Mouse (Mus musculus) ovary, postnatal 10 days (tissue): Measurements from ENCODE around the gene Tex2.
"Not testable (repeated sequence)": the region's sequence is repeated elsewhere in the genome, so short reads cannot be mapped to it uniquely, and the experiment has no call there.

Experiments used
- DNase-seq: peaks from one replicate; pipeline ENCODE4 v3.0.0; 2022; ENCODE audit warnings: low spot score

The Tex2 gene

GRCm38 (mm10) chr11:106506211-106506610, 107.0 kb downstream of the Tex2 start:
- no peak for DNase-seq

DNA sequence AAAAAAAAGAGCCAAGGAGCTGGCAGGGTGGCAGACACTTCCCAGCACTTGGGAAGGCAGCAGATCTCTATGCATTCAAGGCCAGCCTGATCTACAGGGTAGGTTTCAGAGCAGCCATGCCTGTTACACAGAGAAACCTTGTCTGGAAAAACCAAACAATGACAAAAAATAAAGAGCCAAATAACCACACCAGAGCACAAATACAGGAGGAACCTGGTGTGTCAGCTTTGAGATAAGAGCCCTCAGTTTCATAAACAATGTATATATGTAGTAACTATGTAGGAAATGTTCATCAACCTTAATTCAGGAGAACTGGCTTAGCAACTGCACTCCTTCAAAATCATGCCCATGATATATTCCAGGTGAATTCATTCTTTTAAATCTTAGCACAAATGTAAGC, 109.1 kb downstream of the Tex2 start:
- no peak for DNase-seq

GRCm38 (mm10) chr11:106503425-106503717, 109.9 kb downstream of the Tex2 start:
- no peak for DNase-seq

DNA sequence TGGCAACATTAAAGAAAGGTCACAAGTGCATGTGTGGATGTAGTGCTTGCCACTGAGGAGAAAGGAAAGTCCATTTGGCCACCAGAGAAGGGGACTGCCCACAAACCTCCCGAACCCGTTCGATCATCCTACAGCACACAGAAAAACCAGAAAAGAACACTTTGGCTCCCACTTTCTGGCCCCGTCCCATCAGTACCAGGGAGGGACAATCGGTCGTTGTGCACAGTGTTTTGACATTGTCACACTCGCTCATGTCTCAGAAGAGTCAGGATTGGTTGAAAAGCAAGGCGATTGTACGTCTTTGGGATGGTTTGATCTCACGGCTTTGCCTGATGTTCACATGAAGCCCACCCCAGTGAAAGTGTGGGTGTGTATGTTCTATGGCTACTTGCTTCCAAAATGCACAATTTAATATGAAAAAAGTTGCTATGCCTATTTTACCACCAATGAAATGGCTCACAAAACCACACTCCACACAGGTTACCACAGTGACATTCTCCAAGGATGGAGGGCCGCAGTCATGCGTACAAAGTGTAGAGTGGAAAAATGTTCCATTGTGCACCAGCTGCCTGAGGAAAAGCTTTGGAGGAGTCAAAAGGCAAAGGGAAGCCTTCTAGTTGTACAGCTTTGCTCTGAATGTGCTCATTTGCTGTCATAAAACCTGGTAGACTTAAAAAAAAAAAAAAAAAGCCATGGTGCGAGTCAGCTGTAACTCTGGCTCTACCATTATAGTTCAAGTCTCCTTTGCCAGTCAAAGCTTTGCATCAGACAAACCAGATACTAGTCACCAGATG, 110.4 kb downstream of the Tex2 start:
- DNase-seq: no peak

- DNase-seq: no peak
Observed at GRCm38 (mm10) chr11:106502159-106502505, 111.1 kb downstream of the Tex2 start.

- peak; percentile 63 for DNase-seq
Observed at GRCm38 (mm10) chr11:106501308-106502158, 111.7 kb downstream of the Tex2 start.

DNA sequence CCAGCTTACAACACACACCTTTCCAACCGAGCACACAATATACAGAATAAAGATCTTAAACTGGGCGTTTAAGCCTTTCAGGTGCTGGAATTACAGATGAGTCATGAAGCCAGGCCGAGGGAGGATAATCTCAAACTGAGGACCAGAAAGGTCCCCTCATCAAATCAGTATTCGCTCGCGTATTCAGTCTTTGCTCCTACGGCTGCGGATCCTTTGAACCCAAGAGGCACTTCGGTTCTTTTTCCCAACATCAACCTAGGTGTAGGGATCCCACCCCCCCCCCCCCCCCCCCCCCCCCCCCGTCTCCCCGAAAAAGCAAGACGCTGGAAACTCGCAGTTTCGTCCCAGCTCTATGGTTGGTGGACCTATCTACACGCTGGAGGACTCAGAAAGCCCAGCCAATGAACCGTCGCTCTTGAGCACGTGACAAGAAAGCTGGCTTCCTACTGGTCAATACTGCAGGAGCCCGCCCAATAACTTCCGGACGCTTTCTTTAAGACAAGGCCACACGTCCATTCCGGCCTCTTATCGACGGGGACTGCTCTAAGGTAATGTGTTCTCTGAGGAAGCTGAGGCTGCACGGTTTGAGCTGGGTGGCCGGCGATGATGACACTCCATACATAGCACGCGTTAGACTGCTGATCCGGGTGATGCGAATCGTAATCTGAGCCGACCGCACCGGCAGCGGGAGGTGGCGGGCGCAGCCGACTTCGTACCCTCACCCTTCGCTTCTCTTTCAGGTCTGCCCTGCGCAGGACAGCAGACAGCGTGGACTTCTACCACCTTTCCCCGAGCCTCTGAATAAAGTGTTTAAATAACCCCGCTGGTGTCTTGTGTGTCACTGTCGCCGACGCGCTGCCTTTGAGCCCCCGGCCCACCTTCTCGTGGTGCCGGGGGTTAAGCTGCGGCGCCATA, 112.6 kb downstream of the Tex2 start:
- DNase-seq: peak; percentile 85

DNA sequence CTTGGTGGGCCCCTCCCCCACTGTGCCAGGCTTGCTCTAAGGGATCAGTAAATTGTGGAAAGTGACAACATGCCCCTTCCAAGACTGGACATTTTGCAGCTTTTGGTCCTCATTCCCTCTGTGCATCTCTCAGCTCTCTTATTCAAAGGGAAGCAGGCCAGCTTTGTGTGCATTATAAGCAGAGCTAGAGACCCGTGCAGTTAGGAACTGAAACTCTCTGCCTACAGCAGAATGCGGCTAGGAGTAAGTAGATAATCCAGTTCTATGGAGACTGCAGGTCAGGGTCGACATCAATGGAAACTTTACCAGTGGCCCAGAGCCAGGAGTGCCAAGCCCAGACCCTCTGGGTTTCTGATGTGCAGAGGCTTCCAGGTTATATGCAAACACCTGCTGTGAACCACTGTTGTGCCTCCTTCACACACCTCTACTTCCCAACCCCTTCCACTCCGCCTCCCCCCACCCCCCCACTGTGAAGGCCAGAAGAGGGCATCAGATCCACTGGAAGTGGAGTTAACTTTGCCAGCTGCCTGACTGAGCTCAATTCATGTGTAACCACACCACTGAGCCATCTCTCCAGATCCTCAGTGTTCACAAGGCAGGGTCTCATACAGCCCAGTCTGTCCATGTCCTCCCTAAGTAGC, 114.4 kb downstream of the Tex2 start:
- no peak for DNase-seq

- DNase-seq: no peak
Observed at GRCm38 (mm10) chr11:106497926-106498325, 115.3 kb downstream of the Tex2 start.

DNA sequence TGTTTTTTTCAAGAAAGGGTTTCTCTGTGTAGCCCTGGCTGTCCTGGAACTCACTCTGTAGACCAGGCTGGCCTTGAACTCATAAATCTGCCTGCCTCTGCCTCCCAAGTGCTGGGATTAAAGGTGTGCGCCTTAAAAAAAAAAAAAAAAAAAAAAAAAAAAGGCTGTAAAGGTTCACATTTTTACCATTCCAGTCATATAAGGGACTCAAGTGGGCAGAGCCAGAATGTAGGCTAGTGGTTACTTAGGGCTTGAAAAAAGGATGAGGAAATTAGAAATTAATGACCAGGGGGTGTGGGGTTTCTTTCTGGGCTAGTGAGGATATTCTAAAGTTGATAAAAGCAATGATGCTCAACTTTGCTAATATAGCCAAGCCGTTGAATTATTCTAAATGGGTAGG, 116.2 kb downstream of the Tex2 start:
- not testable (repeated sequence) for DNase-seq

DNA sequence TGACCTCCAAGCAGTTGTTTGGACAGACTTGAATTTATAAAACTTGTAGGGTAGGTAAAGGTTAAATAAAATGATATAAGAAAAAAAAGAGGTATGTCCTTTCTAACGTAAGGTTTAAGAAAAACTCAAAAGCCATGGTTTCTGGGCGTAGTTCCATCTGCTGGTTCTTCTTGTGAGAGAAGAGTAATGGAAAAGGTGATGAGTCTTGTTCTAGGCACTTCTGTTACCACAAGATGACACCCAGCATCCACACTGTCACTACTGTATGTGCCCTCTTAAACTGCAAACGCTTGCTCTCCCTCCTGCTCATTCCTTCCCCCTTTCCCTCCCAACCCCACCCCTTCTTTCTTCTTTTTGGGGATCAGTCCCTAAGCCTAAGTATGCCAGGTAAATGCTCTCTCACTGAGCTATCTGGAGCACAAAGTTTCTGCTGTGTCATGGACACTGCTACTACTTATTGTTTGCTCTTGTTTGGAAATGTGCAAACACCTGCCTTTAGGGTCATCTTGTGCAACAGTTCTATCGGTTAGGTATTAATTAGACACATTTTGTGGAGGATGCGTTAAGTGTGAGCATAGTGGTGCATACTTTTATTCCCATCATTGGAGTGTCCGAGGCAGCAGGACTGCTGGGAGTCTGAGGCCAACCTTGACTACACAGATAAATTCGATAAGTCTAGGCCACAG, 120.1 kb downstream of the Tex2 start:
- no peak for DNase-seq

GRCm38 (mm10) chr11:106491393-106491792, 121.8 kb downstream of the Tex2 start:
- DNase-seq: no peak

- DNase-seq: not testable (repeated sequence)
Observed at GRCm38 (mm10) chr11:106490600-106490999, 122.6 kb downstream of the Tex2 start.

DNA sequence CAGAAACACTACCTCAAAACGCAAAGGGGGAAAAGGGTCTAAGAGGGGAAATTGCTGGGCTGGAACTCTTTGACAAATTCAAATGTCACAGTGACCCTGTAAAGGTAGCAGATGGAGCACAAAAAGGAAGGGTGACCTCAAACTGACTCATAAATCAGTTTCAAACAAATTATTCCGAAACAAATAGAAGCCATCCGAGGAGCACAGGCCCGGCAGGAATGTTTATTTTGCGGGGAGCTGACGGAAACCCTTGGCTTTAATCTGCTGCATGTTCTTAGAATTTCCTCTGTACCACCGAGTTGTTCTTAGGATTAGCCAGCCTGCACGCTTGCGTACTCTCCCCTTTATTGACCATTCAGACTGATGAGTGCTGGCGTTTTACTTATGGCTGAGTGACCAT, 123.2 kb downstream of the Tex2 start:
- DNase-seq: no peak

DNA sequence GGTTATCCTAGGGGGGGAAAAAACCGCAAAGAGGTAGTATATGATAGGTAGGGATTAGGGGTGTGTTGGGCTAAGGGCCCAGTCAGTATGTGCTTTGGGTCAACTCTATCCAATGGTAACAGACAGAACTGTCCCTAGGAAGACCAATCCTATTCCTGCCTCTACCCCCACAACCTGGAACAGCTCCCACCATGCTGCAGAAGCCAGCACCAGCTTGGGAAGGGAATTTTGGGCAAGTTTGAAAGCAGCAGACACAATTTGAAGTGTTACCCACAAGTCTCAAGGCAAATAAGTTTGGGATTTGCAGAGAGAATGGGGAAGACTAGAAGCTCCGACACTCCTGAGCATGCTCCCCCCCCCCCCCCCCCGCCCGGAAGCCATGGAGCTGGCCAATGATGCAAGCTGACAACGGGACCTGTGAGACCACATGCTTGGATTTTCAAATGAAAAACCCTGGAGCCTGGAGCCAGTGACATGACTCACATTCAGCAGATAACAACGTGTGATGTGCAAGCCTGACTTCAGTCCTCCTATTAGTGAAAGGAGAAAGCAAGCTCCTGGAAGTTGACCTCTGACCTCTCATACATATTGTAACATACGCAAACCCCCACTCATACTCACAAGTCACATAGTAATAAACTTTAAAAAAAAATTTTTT, 124.1 kb downstream of the Tex2 start:
- DNase-seq: no peak

DNA sequence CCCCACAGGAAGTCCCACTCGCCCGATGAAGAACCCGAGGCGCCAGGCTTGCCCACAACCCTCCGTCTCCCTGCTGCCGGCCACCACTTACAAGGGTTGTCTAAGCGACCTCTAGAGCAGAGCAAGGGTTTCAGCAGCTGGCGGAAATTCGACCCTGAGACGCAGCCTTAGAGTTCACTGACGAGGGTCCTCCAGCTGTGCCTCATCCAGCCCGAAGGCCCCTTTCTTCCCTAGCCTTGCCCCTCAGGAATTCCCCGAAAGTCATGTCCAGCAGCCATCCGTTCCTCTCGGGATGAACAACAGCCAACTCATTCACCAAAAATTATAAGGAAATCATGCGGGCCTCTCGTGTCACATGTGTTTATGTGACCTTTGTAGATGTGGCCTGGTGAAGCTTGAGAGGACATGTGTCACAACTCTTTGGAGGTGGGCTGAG, 125.1 kb downstream of the Tex2 start:
- DNase-seq: no peak

- DNase-seq: peak; percentile 95
Observed at GRCm38 (mm10) chr11:106487733-106488115, 125.5 kb downstream of the Tex2 start, which contains the start of gene Ern1. TSS of gene Ern1 (minus strand) at chr11:106487852.

DNA sequence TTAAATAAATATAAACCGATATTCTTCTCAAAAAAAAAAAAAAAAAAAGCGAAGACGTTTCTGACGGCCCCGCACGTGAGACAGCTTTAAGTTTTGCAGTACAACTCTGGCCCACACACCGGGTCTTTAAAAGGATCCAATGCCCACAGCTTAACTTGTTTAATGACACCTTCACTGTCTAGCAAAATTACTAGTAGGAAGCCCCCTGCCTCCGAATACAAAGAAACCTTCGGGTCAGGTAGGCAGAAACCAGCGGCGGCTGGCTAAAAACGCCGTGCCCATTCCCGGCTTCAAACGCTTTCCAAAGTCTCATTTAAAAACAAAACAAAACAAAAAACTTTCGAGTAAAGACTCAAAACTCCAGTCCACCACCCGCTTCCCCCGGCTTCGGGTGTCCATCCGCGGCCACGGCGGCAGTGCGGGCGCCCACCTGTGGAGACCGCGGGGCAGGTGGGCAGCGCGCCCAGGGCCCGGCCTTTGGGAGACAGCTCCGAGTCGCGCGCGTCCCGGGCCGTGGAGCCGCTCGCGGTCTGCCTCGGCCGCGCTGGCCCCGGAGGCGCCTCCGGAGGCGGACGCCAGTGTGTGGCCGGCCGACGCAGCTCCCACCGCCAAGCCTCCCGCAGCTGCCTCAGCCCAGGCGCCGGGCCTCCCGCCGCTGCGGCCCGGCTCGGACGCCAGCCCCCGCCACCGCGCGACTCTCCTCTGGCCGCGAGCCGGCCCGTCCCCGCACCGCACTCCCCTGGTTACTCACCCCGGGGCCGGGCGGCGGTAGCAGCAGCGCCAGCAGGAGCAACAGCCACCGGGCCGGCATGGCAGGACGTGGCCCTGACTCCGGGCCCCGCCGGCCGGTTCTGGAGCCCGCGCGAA, 126.1 kb downstream of the Tex2 start:
- DNase-seq: no peak

DNA sequence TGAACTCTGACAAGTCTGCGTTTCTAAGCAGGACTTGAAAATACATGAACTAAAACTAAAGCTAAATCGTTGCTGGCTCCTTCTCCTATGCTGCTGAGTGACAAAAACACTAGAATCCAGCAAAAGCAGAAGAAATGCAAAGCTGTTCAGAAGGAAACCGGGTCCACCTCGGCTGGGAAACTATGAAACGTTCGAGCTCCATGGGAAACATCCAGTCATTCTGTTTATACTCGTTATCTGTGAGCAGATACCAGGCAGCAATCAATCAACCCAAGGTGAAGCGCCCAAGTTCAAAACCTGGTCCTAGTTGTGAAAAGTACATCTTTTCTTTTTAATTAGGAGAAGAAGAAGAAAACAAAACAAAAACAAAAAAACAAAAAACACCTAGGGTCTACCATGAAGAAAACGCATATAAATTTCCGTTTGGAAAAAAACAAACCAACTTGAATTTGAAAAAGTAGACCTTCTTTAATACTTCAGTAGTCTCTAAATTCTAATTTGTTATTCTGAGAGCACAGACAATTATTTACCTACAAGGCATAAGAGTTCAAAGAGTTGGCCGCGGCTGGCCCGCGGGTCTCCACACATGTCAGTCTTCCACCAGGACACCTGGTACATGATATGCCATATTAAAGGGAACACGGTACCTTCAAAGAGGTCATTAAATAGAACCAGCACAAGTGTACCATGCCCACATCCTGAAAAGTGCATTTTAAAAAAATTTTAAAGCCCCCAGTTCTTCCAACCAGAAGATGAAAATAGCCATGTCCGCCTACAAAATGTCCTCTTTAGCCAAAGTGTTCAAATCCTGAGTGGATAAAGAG, 127.0 kb downstream of the Tex2 start:
- no peak for DNase-seq
